Mouse (Mus musculus): ENCODE measurements around the gene Ccpg1os. TPM values are rescaled to one million over a fixed set of nuclear protein-coding genes. Genes with fewer than 3 reads are reported as not detected.

The Ccpg1os gene
- 29.9 and 33.7 TPM in 2 replicates for polyA plus RNA-seq (2015; fragmentation: Nextera tagmentation; extraction: Ambion mirVana)

DNA sequence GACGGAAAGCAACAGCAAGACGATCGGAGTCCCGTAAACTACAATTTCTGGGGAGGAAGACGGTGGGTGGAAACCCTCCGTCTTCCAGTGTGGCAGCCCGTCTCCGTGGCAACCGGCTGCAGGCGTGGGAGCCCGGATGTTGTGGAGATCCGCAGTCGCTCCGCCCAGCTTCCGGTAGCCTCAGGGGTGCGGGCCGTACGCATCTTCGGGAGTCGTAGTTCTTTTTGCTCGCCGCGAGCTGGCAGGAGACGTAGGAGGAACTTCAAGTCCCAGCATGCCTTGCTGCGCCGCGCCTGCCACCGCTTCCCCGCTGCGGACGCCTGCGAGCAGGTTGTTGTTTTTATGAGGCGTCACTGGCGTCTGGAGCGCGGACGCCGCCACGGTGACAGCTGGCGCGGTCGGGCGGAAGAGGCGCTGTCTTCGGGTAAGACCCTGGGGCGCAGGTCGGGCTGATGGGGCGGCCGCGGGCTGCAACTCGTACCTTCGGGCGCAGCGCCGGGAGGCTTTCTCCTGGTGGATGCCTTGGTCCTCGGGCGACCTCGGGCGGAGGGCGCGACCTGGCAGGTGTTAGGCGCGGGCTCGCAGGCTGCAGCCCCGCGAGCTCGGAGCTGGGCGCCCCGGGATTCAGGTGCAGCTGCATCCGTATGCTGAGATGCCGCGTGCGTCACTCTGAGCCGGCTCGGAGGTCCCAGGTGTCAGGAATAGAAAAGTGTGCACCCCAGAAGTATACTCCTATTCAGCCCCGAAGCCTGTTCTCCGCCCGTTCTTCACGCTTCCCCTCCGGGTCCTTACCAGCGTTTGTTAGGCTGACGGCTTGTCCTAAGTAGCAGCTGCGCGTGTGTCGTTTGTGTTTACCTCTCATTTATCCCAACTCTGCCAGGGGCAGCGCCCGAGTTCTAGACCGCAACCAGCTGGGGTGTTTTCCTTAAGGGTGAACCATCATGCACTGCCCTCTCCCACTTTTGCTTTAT, at the start of gene Ccpg1os, which contains the start of gene Ccpg1:
Gene Ccpg1os (minus strand): TSS at position 133 of the 971 bp plus-strand sequence.
Gene Ccpg1 (plus strand): TSS at position 180 of the 971 bp plus-strand sequence.
- Histone ChIP-seq H3K4me2 (peak within 1 kb of the TSS; percentile 83), H3K4me1 (replicated peaks) (peaks cover 25% of the 10 kb centered on the region), H3K27ac (peak within 1 kb of the TSS; percentile 93), H3K27me3 (no peaks in the 10 kb centered on the region), H3K4me3 (peak within 1 kb of the TSS; percentile 87), H3K9me3 (no peaks in the 10 kb centered on the region), H3K9ac (peak within 1 kb of the TSS; percentile 91), H3K36me3 (no peaks in the 10 kb centered on the region)
- ATAC-seq (ENCODE audit: low FRiP score) = peak; percentile 100
- under 1% methylated on average over 88 of the region's 88 CpGs for WGBS

DNA sequence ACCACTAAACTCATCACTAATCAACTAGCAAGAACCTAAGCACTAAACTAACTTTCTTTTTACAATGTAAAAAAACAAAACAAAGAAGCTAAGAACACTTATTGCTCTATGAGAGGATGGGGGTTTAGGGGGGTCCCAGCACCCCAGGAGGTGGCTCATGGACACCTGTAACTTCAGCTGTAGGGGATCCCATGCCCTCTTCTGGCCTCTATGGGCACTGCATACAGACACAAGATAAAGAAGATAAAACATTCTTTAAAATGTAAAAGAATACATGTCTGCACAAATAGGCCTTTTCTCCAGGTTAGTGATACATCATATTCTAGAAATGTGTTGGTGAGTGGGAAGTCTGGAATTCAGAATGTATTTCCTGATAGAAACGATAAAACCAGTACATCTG, 48.2 kb upstream of the Ccpg1os start:
- Histone ChIP-seq H3K27ac (no peak overlapping the region), H3K27me3 (no peaks in the 10 kb centered on the region), H3K9me3 (no peaks in the 10 kb centered on the region), H3K4me3 (no peak overlapping the region), H3K36me3 (peaks cover 63% of the 10 kb centered on the region), H3K9ac (no peak overlapping the region), H3K4me1 (replicated peaks) (peaks cover 2% of the 10 kb centered on the region), H3K4me2 (no peak overlapping the region)
- ATAC-seq (ENCODE audit: low FRiP score) = no peak
- WGBS = 98% methylated on average over 1 of the region's 1 CpGs

DNA sequence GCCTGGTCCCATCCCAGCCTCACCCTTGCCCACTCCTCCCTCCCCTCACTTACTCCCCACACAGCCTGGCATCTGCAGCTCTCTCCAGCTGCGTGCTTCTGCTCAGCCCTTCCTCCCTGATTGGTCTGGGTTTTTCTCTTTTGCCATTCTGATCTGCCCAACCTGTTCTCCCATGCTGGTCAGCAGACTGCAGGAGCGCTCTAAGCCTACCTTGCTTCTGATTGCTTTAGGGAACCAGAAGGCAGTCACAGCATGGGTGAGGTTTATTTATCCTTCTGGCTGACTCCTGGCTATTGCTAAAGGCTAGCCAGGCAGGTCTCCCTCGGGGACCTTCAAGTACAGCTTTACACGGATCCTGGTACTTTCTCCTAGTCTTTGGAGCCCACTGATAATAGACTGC, 46.2 kb upstream of the Ccpg1os start:
- H3K9ac ChIP-seq = no peak overlapping the region
- H3K4me2 ChIP-seq = no peak overlapping the region
- no peak overlapping the region for H3K27ac ChIP-seq
- H3K9me3 ChIP-seq = no peaks in the 10 kb centered on the region
- H3K27me3 ChIP-seq = no peaks in the 10 kb centered on the region
- H3K4me3 ChIP-seq = no peak overlapping the region
- 0 out of 2 replicates have a peak, but pooled peaks cover 1% of the 10 kb centered on the region for H3K4me1 ChIP-seq (replicated peaks)
- peaks cover 67% of the 10 kb centered on the region for H3K36me3 ChIP-seq
- WGBS = 69% methylated on average over 4 of the region's 4 CpGs
- no peak for ATAC-seq (ENCODE audit: low FRiP score)

DNA sequence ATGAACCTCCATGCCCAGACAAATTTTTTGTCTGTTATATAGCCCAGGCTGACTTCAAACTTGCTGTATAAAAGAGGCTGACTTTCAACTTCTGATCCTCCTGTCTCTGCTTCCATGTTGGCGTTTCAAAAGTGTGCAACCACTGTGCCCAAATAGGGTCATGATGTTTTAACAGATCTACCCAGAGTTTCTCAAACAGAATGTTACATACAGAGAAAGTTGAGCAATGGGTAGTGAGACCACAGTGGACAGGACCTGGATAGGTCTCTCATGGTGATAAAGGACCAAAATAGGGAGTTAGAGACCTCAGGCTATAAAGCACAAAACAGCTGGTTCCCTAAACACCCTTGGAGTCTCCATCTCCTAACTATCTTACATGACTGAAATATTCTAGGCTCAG, 45.3 kb upstream of the Ccpg1os start:
- WGBS = 100% methylated on average over 1 of the region's 1 CpGs
- no peak overlapping the region for H3K4me2 ChIP-seq
- H3K36me3 ChIP-seq = peaks cover 60% of the 10 kb centered on the region
- no peaks in the 10 kb centered on the region for H3K27me3 ChIP-seq
- no peak for ATAC-seq (ENCODE audit: low FRiP score)
- H3K4me3 ChIP-seq = no peak overlapping the region
- no peaks in the 10 kb centered on the region for H3K9me3 ChIP-seq
- no peak overlapping the region for H3K27ac ChIP-seq
- H3K4me1 ChIP-seq (replicated peaks) = peaks cover 10% of the 10 kb centered on the region; the same call in 1 of the 2 replicates
- H3K9ac ChIP-seq = no peak overlapping the region

DNA sequence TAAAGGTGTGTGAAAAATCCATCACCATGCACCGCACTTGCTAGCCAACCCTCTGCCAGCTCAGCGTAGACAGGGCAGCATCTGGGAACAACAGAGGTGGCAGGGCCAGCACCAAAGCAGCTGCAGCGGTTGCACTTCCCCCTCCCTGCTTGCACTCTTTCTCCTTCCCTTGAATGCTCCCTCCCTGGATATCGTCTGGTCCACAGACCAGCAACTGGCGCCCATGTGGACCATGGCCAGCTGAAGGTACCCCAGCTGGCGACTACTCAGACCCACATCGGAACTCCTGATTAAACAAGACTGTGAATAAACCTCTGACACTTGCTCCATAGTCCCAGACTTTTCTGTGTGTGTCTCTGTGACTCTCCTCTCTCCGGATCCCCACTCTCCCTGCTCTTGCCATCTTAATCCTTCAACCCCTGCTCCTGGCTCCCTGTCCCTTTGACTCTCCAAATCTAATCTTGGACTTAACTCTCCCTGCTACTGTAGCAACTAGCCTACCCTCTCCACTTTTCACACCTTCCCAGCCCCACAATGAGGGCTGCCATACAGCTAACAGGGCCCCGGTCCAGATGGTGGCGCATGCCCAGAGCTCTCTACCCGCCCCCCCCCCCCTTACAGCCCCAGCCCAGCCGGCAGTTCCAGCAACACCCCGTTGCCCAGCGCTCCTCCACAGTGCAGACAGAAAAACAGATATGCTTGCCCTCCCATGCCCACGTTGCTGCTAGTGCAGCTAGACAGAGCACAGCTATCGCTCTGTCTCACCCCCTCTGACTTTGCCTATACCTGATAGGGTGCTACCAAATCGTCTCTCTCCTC, 40.8 kb upstream of the Ccpg1os start:
- no peaks in the 10 kb centered on the region for H3K9me3 ChIP-seq
- H3K4me1 ChIP-seq (replicated peaks) = peaks cover 11% of the 10 kb centered on the region; the same call in 1 of the 2 replicates
- H3K27me3 ChIP-seq = no peaks in the 10 kb centered on the region
- 18% methylated on average over 17 of the region's 17 CpGs for WGBS
- H3K4me2 ChIP-seq = peak overlapping the region; percentile 36
- H3K4me3 ChIP-seq = no peak overlapping the region
- H3K27ac ChIP-seq = peak overlapping the region; percentile 35; the same call in 1 of the 2 replicates
- ATAC-seq (ENCODE audit: low FRiP score) = peak; percentile 75
- H3K36me3 ChIP-seq = peaks cover 49% of the 10 kb centered on the region
- peak overlapping the region; percentile 13; the same call in 1 of the 2 replicates for H3K9ac ChIP-seq

DNA sequence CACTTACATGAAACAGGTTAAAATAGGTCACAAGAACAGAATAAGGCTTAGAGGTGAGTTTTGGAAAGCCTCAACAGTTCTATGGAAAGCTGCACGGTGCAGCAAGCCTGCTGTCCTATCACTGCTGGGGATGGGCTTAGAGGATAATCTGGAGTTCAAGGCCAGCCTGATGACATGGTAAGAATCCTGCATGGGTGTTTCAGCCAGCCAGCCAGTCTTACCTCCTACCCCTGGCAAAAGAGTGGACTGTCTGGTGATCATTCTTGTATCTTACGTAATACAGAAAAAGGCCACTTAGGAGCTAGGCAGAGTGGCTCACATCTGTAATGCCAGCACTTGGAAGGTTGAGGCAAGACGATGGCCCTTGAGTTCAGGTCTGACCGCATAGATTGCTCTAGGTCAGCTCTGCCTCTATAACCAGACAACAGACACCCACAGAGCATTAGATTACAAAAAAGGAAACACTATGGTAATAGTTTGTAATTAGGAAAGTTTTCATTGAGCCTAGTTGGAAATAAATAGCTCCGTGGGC, 35.5 kb upstream of the Ccpg1os start:
- no peak overlapping the region for H3K4me3 ChIP-seq
- no peak overlapping the region for H3K4me2 ChIP-seq
- H3K36me3 ChIP-seq = peaks cover 73% of the 10 kb centered on the region
- 94% methylated on average over 5 of the region's 5 CpGs for WGBS
- H3K9ac ChIP-seq = no peak overlapping the region
- H3K27me3 ChIP-seq = no peaks in the 10 kb centered on the region
- H3K9me3 ChIP-seq = no peaks in the 10 kb centered on the region
- H3K27ac ChIP-seq = no peak overlapping the region
- no peak for ATAC-seq (ENCODE audit: low FRiP score)
- H3K4me1 ChIP-seq (replicated peaks) = peaks cover 2% of the 10 kb centered on the region; the same call in 1 of the 2 replicates

DNA sequence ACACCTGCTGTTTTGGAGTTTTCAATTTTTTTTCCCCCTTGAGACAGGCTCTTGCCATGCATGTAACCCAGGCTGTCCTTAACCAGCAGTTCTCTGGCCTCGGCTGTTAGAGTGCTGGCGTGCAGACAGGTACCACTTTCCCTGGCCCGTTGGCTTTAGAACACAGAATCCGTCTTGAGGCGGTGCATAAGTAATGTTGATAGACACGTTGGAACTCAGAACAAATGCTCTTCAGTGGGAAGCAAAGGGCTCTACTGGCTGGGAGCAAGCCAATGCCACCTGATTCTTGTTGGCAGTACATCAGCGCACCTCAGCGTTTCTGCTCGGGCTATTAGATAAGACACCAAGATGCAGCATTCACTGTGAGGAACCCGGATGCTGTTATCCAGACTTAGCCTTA, 34.7 kb upstream of the Ccpg1os start:
- H3K27me3 ChIP-seq = no peaks in the 10 kb centered on the region
- peaks cover 80% of the 10 kb centered on the region for H3K36me3 ChIP-seq
- H3K4me3 ChIP-seq = no peak overlapping the region
- H3K9me3 ChIP-seq = no peaks in the 10 kb centered on the region
- no peaks in the 10 kb centered on the region for H3K4me1 ChIP-seq (replicated peaks)
- ATAC-seq (ENCODE audit: low FRiP score) = no peak
- WGBS = 94% methylated on average over 10 of the region's 10 CpGs
- H3K4me2 ChIP-seq = no peak overlapping the region
- H3K27ac ChIP-seq = no peak overlapping the region
- no peak overlapping the region for H3K9ac ChIP-seq

DNA sequence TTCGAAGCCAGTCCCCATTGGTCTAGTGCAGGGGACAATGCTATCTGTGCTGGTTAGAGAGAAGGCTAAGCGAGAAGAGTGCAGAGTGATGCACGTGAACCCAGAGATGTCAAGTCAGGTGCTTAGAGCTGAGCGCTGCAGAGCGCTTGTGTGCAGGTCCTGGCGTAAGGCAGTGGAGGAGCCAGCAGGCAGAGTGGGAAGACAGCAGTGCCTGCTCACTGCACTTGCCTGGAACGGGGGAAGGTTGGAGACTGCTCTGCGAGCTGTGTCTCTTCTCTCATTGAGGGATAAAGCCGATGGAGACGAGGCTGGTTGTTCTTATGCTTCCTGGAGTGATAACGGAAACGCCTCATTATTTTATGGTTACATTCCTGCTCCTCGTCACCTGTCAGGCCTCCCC, 29.5 kb upstream of the Ccpg1os start:
- no peaks in the 10 kb centered on the region for H3K4me1 ChIP-seq (replicated peaks)
- H3K36me3 ChIP-seq = peaks cover 95% of the 10 kb centered on the region
- H3K9me3 ChIP-seq = no peaks in the 10 kb centered on the region
- no peak overlapping the region for H3K4me3 ChIP-seq
- H3K27ac ChIP-seq = no peak overlapping the region
- H3K9ac ChIP-seq = no peak overlapping the region
- 90% methylated on average over 13 of the region's 13 CpGs for WGBS
- H3K27me3 ChIP-seq = no peaks in the 10 kb centered on the region
- no peak for ATAC-seq (ENCODE audit: low FRiP score)
- H3K4me2 ChIP-seq = no peak overlapping the region

DNA sequence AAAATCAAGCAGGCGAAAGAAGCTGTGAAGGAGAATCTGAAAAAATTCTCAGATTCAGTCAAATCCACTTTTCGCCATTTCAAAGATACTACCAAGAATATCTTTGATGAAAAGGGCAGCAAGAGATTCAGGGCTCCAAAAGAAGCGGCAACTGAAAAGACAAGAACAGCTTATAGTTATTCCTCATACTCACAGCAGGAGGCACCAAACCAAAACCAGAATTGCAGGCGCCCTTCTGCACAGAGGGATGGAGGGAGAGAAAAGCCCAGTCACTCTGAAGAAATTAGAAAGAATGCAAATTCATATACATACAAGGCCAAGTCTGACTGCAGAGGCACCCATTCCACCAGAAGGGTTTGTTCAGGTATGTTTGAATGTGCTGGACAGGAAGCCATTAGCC, 27.4 kb upstream of the Ccpg1os start:
- Histone ChIP-seq H3K4me2 (no peak overlapping the region), H3K9me3 (no peaks in the 10 kb centered on the region), H3K27me3 (no peaks in the 10 kb centered on the region), H3K9ac (no peak overlapping the region), H3K4me3 (no peak overlapping the region), H3K4me1 (replicated peaks) (no peaks in the 10 kb centered on the region), H3K27ac (no peak overlapping the region), H3K36me3 (peaks cover 90% of the 10 kb centered on the region)
- WGBS = 91% methylated on average over 4 of the region's 4 CpGs
- no peak for ATAC-seq (ENCODE audit: low FRiP score)

DNA sequence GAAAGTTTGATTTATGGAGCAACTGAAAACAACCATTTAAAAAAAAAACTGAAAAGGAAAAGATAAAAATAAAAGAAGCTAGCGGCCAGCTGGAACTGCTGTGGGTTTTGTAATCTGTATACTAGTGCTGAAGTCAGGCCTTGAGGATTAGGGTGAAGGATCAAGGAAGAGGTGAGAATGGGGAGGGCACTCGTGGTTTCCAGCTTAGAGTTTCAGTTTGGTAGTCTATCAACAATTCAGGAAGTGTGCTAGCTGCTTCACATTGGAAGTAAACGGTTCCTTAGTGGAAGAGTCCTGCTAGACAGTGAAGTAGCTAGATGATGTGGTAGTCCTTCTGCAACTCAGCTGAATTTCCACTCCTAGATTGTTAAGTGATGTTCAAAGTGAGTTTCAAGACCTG, 23.2 kb upstream of the Ccpg1os start:
- Histone ChIP-seq H3K27ac (no peak overlapping the region), H3K27me3 (no peaks in the 10 kb centered on the region), H3K4me3 (no peak overlapping the region), H3K4me1 (replicated peaks) (no peaks in the 10 kb centered on the region), H3K9me3 (no peaks in the 10 kb centered on the region), H3K36me3 (peaks cover 86% of the 10 kb centered on the region), H3K9ac (no peak overlapping the region), H3K4me2 (no peak overlapping the region)
- ATAC-seq (ENCODE audit: low FRiP score) = no peak
- 85% methylated on average over 3 of the region's 3 CpGs for WGBS

DNA sequence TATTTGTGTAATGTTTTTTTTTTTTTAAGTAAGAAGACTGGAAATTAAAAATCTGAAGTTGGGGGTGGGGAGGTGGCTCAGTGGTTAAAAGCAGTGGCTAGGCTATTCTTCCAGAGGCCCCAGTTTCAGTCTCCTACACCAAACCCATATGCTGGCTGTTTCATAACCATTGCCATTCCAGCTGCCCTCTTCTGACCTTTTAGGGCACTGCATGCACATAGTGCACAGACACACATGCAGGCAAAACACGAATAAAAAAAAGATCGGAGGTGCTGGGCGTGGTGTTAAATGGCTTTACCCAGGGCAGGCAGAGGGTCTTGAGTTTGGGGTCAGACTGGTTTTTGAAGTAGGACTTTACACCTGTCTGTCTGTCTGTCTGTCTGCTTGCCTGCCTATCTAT, 21.0 kb upstream of the Ccpg1os start:
- H3K27ac ChIP-seq = no peak overlapping the region
- H3K4me3 ChIP-seq = no peak overlapping the region
- H3K9me3 ChIP-seq = no peaks in the 10 kb centered on the region
- H3K9ac ChIP-seq = no peak overlapping the region
- peaks cover 86% of the 10 kb centered on the region for H3K36me3 ChIP-seq
- H3K4me2 ChIP-seq = no peak overlapping the region
- no peak for ATAC-seq (ENCODE audit: low FRiP score)
- no peaks in the 10 kb centered on the region for H3K4me1 ChIP-seq (replicated peaks)
- 94% methylated on average over 3 of the region's 3 CpGs for WGBS
- no peaks in the 10 kb centered on the region for H3K27me3 ChIP-seq

DNA sequence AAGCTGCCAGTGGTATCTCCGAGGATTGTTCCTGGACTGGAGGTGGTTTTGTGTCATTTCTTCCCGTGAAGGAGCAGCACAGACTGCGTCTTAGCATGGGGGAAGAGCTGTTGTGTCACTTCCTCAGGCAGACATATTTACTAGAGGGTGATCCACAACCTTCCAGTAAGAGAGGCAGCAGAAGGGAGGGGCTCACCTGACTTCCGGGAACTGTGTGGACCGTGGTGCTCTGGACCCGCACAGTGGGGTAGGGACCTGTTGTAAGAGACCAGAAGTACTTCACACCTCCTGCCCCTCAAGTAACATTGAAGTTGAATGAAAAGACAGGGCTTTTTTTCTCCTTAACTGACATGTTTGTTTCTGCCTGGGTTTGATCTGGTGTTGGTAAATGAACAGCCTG, 19.9 kb upstream of the Ccpg1os start:
- WGBS = 89% methylated on average over 6 of the region's 6 CpGs
- no peak for ATAC-seq (ENCODE audit: low FRiP score)
- peaks cover 85% of the 10 kb centered on the region for H3K36me3 ChIP-seq

More for the DNA sequence above, 19.9 kb upstream of the Ccpg1os start:
- H3K27ac ChIP-seq = no peak overlapping the region
- no peaks in the 10 kb centered on the region for H3K9me3 ChIP-seq
- H3K9ac ChIP-seq = no peak overlapping the region
- H3K27me3 ChIP-seq = no peaks in the 10 kb centered on the region
- no peak overlapping the region for H3K4me3 ChIP-seq
- H3K4me2 ChIP-seq = no peak overlapping the region
- H3K4me1 ChIP-seq (replicated peaks) = no peaks in the 10 kb centered on the region
